ENCODE assay signal across 9 mouse cellular contexts in genomic region chr5:131557591-131558385, GRCm38 (mm10).
DNase-seq lines count a peak whose midpoint lies in the region; ATAC-seq and TF ChIP-seq lines count a peak whose summit lies in the region.
"Had no signal": no experiment of that assay in that cellular context is flagged by ENCODE, and none has a peak within 500 bp of the region (broad histone marks: within the 10 kb centered on the region; RNA-seq: fewer than 3 reads in every experiment).

No protein-coding gene starts in this region.

- no peak overlapping the region for H3K4me3 ChIP-seq in neural tube, embryonic 13.5 days
- H3K4me3 ChIP-seq in heart, postnatal 0 days (ENCODE audit: low read depth, low read length) = no peak overlapping the region
- no peak overlapping the region for H3K4me3 ChIP-seq in myocyte
- H3K4me3 ChIP-seq in forebrain, embryonic 12.5 days (replicated peaks) = no peak overlapping the region
- H3K4me3 ChIP-seq: liver, embryonic 15.5 days had no signal

- H3K4me2 ChIP-seq in neural tube, embryonic 13.5 days = no peak overlapping the region
- H3K4me2 ChIP-seq in heart, postnatal 0 days (ENCODE audit: low read depth, low read length) = no peak overlapping the region
- H3K4me2 ChIP-seq in myocyte (ENCODE audit: low read depth) = peak overlapping the region; percentile 31
- H3K4me2 ChIP-seq in forebrain, embryonic 12.5 days = no peak overlapping the region
- H3K4me2 ChIP-seq: liver, embryonic 15.5 days had no signal

- H3ac ChIP-seq in myocyte (ENCODE audit: control insufficient read depth, insufficient read length) = no peak overlapping the region

- no peaks in the 10 kb centered on the region for H3K36me3 ChIP-seq in neural tube, embryonic 13.5 days
- no peaks in the 10 kb centered on the region for H3K36me3 ChIP-seq in heart, postnatal 0 days (replicated peaks; ENCODE audit: control insufficient read depth, insufficient read depth, low read length)
- no peaks in the 10 kb centered on the region for H3K36me3 ChIP-seq in myocyte (ENCODE audit: control insufficient read depth, insufficient read depth)
- no peaks in the 10 kb centered on the region for H3K36me3 ChIP-seq in forebrain, embryonic 12.5 days (replicated peaks)
- H3K36me3 ChIP-seq: liver, embryonic 15.5 days had no signal

- TF ChIP-seq CTCF in heart, postnatal 0 days (IDR thresholded peaks at IDR 0.05; ENCODE audit: low read depth) = no peak

- H3K79me2 ChIP-seq in myocyte (ENCODE audit: control insufficient read depth, insufficient read depth) = no peaks in the 10 kb centered on the region

- peak; percentile 6 for DNase-seq in gastrocnemius, adult 18-20 months (ENCODE audit: low spot score)
- no peak for DNase-seq in gastrocnemius, adult 8-10 months (ENCODE audit: low spot score in 2 of 2)
- DNase-seq in neural tube, embryonic 10.5 days (ENCODE audit: extremely low spot score, low spot score) = no peak
- peak; percentile 31 for DNase-seq in heart, postnatal 0 days (ENCODE audit: low spot score)

- no peak for TF ChIP-seq POLR2A in myocyte (IDR thresholded peaks at IDR 0.05; ENCODE audit: insufficient read length, low read depth)

- H3K27ac ChIP-seq in neural tube, embryonic 13.5 days (replicated peaks) = peak overlapping the region; percentile 2; the same call in 1 of the 2 replicates
- H3K27ac ChIP-seq in heart, postnatal 0 days (ENCODE audit: low read depth) = peak overlapping the region; percentile 73
- H3K27ac ChIP-seq in forebrain, embryonic 12.5 days = no peak overlapping the region
- H3K27ac ChIP-seq: liver, embryonic 15.5 days had no signal

- peaks cover 21% of the 10 kb centered on the region for H3K4me1 ChIP-seq in neural tube, embryonic 13.5 days (replicated peaks)
- H3K4me1 ChIP-seq in heart, postnatal 0 days (ENCODE audit: control insufficient read depth, insufficient read depth) = peaks cover 5% of the 10 kb centered on the region; the same call in 1 of the 2 replicates
- peaks cover 19% of the 10 kb centered on the region for H3K4me1 ChIP-seq in forebrain, embryonic 12.5 days
- H3K4me1 ChIP-seq: liver, embryonic 15.5 days had no signal

- H3K9ac ChIP-seq in neural tube, embryonic 13.5 days = no peak overlapping the region
- H3K9ac ChIP-seq in heart, postnatal 0 days (replicated peaks; ENCODE audit: low read depth, low read length) = 0 out of 2 replicates have a peak overlapping the region, but pooled peaks have one; percentile 6
- H3K9ac ChIP-seq in forebrain, embryonic 12.5 days = no peak overlapping the region
- H3K9ac ChIP-seq: liver, embryonic 15.5 days had no signal

- TF ChIP-seq EP300 in heart, postnatal 0 days (IDR thresholded peaks at IDR 0.05; ENCODE audit: low read depth) = no peak

- WGBS in neural tube, embryonic 13.5 days = 68% methylated on average over 14 of the region's 14 CpGs
- 63% methylated on average over 14 of the region's 14 CpGs for WGBS in heart, postnatal 0 days
- WGBS in forebrain, embryonic 12.5 days = 64% methylated on average over 14 of the region's 14 CpGs

- peaks cover 14% of the 10 kb centered on the region for H3K27me3 ChIP-seq in neural tube, embryonic 13.5 days
- no peaks in the 10 kb centered on the region for H3K27me3 ChIP-seq in heart, postnatal 0 days (ENCODE audit: control insufficient read depth, insufficient read depth, low read length)
- H3K27me3 ChIP-seq in myocyte (ENCODE audit: control insufficient read depth, insufficient read depth, insufficient read length) = no peaks in the 10 kb centered on the region
- peaks cover 10% of the 10 kb centered on the region for H3K27me3 ChIP-seq in forebrain, embryonic 12.5 days
- H3K27me3 ChIP-seq: liver, embryonic 15.5 days had no signal

- ATAC-seq in neural tube, embryonic 13.5 days (ENCODE audit: low read depth) = no peak
- peak; percentile 74 for ATAC-seq in heart, postnatal 0 days (ENCODE audit: insufficient read depth, low read depth)
- no peak for ATAC-seq in forebrain, embryonic 12.5 days (ENCODE audit: low FRiP score)
- ATAC-seq in megakaryocyte-erythroid progenitor cell, adult 5-6 weeks (replicated peaks; ENCODE audit: low FRiP score, low TSS enrichment, poor library complexity, severe bottlenecking) = no peak

- no peaks in the 10 kb centered on the region for H3K9me3 ChIP-seq in neural tube, embryonic 13.5 days
- H3K9me3 ChIP-seq in heart, postnatal 0 days (replicated peaks; ENCODE audit: control insufficient read depth, low read length) = no peaks in the 10 kb centered on the region
- H3K9me3 ChIP-seq in forebrain, embryonic 12.5 days = no peaks in the 10 kb centered on the region
- H3K9me3 ChIP-seq: liver, embryonic 15.5 days had no signal

TF ChIP-seq in myocyte, 11 proteins besides CTCF, POLR2A, EP300 and RAD21:
- no peak for TF ChIP-seq POLR2AphosphoS2 (IDR thresholded peaks at IDR 0.05; ENCODE audit: insufficient read length, low read depth)
- peak in 1 of 3 experiments; percentile 42 for TF ChIP-seq MYOG (IDR thresholded peaks at IDR 0.05; ENCODE audit: control insufficient read depth in 1 of 3, insufficient read depth in 1 of 3, insufficient read length in 2 of 3, low read depth in 2 of 3)
- no peak for TF ChIP-seq USF1 (IDR thresholded peaks at IDR 0.05; ENCODE audit: low read depth)
- peak in 1 of 3 experiments; percentile 19 for TF ChIP-seq MYOD1 (IDR thresholded peaks at IDR 0.05; ENCODE audit: control insufficient read depth in 1 of 3, insufficient read length in 2 of 3, low read depth in 2 of 3)

Comparison
In these comparisons a context has a peak if more than half of its experiments do, and no peak if none do; other contexts are left out.
1. DNase-seq: peak in gastrocnemius, adult 18-20 months (single experiment) and heart, postnatal 0 days (single experiment); none in gastrocnemius, adult 8-10 months (0 of 2) and neural tube, embryonic 10.5 days (single experiment).